Mouse (Mus musculus) ovary, adult 18-20 months (tissue): ENCODE results near the gene Fkrp.

ENCODE experiments used
- DNase-seq: peaks from one replicate; pipeline ENCODE4 v3.0.0; 2022; ENCODE audit warnings: low spot score, mixed read lengths

The Fkrp gene

DNA sequence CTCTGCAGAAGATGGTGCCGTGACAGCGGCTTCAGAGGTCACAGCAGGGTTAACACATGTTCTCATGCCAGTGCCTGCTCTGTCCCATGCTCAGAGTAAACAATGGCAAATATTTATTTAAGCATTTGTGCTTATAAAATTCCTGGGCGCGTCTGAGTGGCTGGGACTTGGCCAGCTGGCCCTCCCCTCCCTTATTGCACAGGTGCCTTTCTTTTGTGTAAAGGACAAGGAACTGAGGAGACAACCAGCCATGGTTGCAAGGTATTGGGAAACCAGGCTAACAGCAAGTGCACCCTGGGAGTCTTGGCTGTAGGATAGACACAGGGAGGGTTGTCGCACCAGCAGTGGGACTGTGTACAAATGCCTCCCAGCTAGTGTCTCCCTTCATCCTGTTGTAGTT lies 24.2 kb downstream of the Fkrp start:
- DNase-seq = no peak

GRCm38 (mm10) chr7:16785541-16786083 lies 30.9 kb downstream of the Fkrp start:
- DNase-seq = no peak

DNA sequence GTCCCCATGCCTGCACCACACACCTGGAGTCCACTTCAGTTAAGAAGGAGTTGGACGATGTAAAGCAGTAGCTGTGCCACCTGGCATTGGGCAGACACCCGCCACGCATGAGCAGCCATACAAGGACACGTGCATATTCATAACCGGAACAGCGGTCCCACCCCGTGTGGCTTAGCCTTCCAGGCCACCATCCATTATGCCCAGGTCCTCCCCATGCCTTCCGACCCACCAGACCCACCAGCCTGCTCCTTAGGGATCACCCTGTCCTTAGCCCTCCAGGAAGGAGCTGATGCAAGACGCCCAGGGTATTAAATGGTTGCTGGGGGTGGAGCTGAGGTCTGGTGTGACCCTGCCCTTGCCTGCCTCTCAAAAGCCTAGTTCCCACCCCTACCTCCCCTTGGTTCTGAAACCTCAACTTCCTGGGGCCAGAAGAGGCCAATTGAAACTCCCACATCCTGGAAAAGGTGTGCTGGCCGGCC lies 32.0 kb downstream of the Fkrp start:
- no peak for DNase-seq

- no peak for DNase-seq
Observed at GRCm38 (mm10) chr7:16783758-16784415, 32.6 kb downstream of the Fkrp start.

- DNase-seq = no peak
Observed at GRCm38 (mm10) chr7:16783224-16783688, 33.3 kb downstream of the Fkrp start.

- no peak for DNase-seq
Observed at GRCm38 (mm10) chr7:16782555-16783125, 33.9 kb downstream of the Fkrp start.

GRCm38 (mm10) chr7:16781816-16782554 lies 34.5 kb downstream of the Fkrp start:
- no peak for DNase-seq

- DNase-seq = no peak
Observed at GRCm38 (mm10) chr7:16781555-16781815, 35.0 kb downstream of the Fkrp start.

DNA sequence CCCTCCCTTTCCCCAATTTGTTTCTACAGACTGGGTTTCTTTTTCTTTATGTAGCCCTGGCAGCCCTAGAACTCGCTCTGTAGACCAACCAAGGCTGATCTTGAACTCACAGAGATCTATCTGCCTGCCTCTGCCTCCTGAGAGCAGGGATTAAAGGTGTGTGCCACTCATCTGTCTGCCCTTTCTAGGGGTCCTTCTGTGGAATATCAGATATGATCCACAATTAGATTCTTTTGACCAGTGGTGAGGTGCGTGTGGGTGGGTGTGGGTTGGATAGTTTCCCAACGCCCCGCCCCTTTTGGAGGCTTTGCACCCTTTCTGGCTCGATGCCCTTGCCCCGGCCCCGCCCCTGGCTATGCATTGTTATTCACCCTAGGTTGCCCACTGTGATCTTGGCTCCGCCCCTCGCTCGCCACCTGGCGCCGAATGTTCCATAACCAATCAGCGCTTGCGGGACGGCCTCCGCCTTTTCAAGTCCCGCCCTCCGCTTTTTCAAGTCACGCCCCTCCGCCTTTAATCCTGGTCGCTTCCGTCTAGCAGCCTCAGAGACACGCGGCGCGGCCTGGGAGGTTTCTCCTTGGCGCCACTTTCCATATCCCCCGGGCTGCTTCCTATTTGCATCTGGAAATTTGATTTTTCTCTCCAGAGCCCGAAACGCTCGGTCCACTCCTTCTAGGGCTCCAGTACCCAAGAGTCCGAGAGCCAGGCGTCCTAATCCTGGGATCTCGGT lies 35.5 kb downstream of the Fkrp start, which contains the start of gene Slc1a5:
Gene Slc1a5, plus strand, starts transcription at position 516 of the 730 bp plus-strand sequence.
- peak; percentile 83 for DNase-seq

DNA sequence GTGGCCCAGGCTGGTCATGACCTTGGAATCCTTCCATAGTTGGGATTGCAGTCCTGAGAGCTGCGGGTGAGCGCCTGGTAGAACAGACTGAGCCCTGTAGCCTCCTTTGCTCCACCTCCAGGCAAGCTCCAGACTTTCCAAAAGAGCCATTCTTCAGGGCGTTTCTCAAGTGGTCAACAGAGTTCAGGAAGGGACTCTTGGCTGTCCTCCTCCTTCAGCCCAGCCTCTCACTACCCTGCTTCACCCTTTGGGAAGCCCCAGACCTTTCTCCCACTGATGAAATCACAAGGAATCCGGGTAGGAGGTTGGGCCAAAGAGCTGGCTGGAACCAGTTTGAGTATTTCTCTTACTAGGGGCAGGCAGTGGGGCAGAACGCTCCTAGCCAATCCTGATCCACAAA lies 36.5 kb downstream of the Fkrp start:
- peak; percentile 39 for DNase-seq

- no peak for DNase-seq
Observed at GRCm38 (mm10) chr7:16775888-16776287, 40.6 kb downstream of the Fkrp start.

- DNase-seq = no peak
Observed at GRCm38 (mm10) chr7:16766443-16766842, 50.1 kb downstream of the Fkrp start.

DNA sequence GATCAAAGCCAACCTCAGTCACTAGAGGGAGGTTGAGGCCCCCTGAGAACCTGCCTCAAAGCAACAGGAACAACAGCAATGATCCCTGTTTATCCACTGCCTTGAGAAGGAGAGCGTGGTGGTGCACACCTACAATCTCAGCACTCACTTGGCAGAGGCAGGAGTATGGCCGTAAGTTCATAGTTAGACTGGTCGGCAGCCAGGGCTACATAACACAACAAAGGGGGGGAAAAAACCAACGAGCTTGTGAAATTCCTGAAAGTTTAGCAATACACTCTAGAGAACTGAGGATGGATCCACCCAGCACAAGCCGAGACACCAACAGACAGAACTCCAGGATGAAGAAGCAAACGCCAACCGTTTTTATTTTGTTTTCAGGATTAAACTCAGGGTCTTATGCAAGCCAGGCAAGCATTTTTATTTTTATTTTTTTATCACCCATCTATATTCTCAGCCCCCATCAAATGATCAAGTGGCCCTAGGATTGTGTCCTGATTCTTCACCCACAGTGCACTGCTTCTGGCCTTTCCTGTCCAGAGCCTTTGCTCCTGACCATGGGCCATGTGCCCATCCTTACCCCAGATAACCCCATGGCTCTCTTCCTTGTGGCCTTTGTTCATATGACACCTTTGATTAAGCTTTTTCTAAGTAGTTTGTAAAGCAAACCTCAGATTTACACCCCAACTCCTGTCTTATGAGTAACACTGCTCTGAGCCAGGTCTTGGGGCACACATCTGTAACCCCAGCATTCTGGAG lies 52.9 kb downstream of the Fkrp start:
- DNase-seq = no peak

GRCm38 (mm10) chr7:16761630-16762029 lies 54.9 kb downstream of the Fkrp start:
- no peak for DNase-seq

GRCm38 (mm10) chr7:16761005-16761481 lies 55.5 kb downstream of the Fkrp start:
- peak; percentile 34 for DNase-seq

DNA sequence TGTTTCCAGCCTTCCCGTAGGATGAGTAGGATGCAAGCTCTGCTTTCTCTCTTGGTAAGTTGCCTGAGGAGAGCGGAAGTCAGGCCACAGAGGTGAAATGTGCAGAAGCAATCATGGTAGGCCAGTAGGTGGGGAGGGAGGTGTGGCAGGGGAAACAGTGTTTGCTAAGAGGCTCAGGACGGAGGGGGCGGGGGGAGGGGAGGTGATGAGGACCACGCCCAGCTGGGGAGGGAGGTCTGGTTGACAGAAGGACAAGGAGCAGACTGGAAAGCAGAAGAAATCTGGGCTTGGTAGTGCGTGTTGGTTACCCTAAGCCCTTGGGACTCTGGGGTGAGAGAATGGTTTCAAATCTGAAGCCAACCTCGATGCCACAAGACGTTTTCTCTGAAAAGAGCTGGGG lies 56.2 kb downstream of the Fkrp start:
- no peak for DNase-seq
